Mouse (Mus musculus): ENCODE measurements around the gene Arhgap17.

The Arhgap17 gene

GRCm38 (mm10) chr7:123368778-123369746, 653 bp downstream of the Arhgap17 start:
- DNase-seq (ENCODE audit: low spot score in 2 of 2), result peak in 1 of 2 experiments; percentile 61

- no peak for DNase-seq (ENCODE audit: low spot score in 2 of 2)
Observed at GRCm38 (mm10) chr7:123368187-123368586, 1.5 kb downstream of the Arhgap17 start.

GRCm38 (mm10) chr7:123367218-123368150, 2.2 kb downstream of the Arhgap17 start:
- no peak for DNase-seq (ENCODE audit: low spot score in 2 of 2)

- DNase-seq (ENCODE audit: low spot score in 2 of 2), result no peak
Observed at GRCm38 (mm10) chr7:123366806-123367205, 2.9 kb downstream of the Arhgap17 start.

- DNase-seq (ENCODE audit: low spot score in 2 of 2), result no peak
Observed at GRCm38 (mm10) chr7:123365876-123366741, 3.6 kb downstream of the Arhgap17 start.

- no peak for DNase-seq (ENCODE audit: low spot score in 2 of 2)
Observed at GRCm38 (mm10) chr7:123363971-123364370, 5.7 kb downstream of the Arhgap17 start.

- no peak for DNase-seq (ENCODE audit: low spot score in 2 of 2)
Observed at GRCm38 (mm10) chr7:123362806-123363205, 6.9 kb downstream of the Arhgap17 start.

GRCm38 (mm10) chr7:123361229-123361980, 8.3 kb downstream of the Arhgap17 start:
- DNase-seq (ENCODE audit: low spot score in 2 of 2), result no peak

- DNase-seq (ENCODE audit: low spot score in 2 of 2), result no peak
Observed at GRCm38 (mm10) chr7:123360185-123360584, 9.5 kb downstream of the Arhgap17 start.

- no peak for DNase-seq (ENCODE audit: low spot score in 2 of 2)
Observed at GRCm38 (mm10) chr7:123359101-123359500, 10.6 kb downstream of the Arhgap17 start.

- no peak for DNase-seq (ENCODE audit: low spot score in 2 of 2)
Observed at GRCm38 (mm10) chr7:123356158-123356557, 13.6 kb downstream of the Arhgap17 start.

GRCm38 (mm10) chr7:123354851-123355250, 14.9 kb downstream of the Arhgap17 start:
- no peak for DNase-seq (ENCODE audit: low spot score in 2 of 2)

GRCm38 (mm10) chr7:123354392-123354791, 15.3 kb downstream of the Arhgap17 start:
- DNase-seq (ENCODE audit: low spot score in 2 of 2), result no peak

- DNase-seq (ENCODE audit: low spot score in 2 of 2), result no peak
Observed at GRCm38 (mm10) chr7:123353879-123354278, 15.8 kb downstream of the Arhgap17 start.

GRCm38 (mm10) chr7:123353081-123353480, 16.6 kb downstream of the Arhgap17 start:
- no peak for DNase-seq (ENCODE audit: low spot score in 2 of 2)

GRCm38 (mm10) chr7:123350243-123350642, 19.5 kb downstream of the Arhgap17 start:
- DNase-seq (ENCODE audit: low spot score in 2 of 2), result no peak

- no peak for DNase-seq (ENCODE audit: low spot score in 2 of 2)
Observed at GRCm38 (mm10) chr7:123349813-123350212, 19.9 kb downstream of the Arhgap17 start.

- DNase-seq (ENCODE audit: low spot score in 2 of 2), result no peak
Observed at GRCm38 (mm10) chr7:123346631-123347290, 23.0 kb downstream of the Arhgap17 start.

- DNase-seq (ENCODE audit: low spot score in 2 of 2), result no peak
Observed at GRCm38 (mm10) chr7:123345041-123345544, 24.6 kb downstream of the Arhgap17 start.

Measured in urinary bladder, postnatal 4 days (tissue).